Mouse (Mus musculus): Measurements from ENCODE around the gene Rchy1.

GRCm38 (mm10) chr5:91993061-91993460 is 30.2 kb upstream of the Rchy1 start:
- TF ChIP-seq POLR2A (IDR thresholded peaks at IDR 0.05; ENCODE audit: borderline replicate concordance, insufficient read depth, low read length) = no peak
- TF ChIP-seq CTCF (IDR thresholded peaks at IDR 0.05; ENCODE audit: borderline replicate concordance, insufficient read depth, low read depth, low read length) = no peak

All from cerebellum, adult 2 months (tissue).